Mouse (Mus musculus) cerebellum, postnatal 10 days (tissue): Measurements from ENCODE around the gene Pcif1.
"Not testable (repeated sequence)": the region's sequence is repeated elsewhere in the genome, so short reads cannot be mapped to it uniquely, and the experiment has no call there.

Source experiments
- DNase-seq, 2 experiments: peaks; one replicate each; pipeline ENCODE4 v3.0.0; 2021; ENCODE audit warnings: mixed read lengths in 2 of 2

Gene Pcif1

GRCm38 (mm10) chr2:164879228-164879567 lies at the start of gene Pcif1:
Gene Pcif1 (plus strand): TSS chr2:164879304.
- peak; percentile 98 for DNase-seq

GRCm38 (mm10) chr2:164831029-164831428 lies 48.1 kb upstream of the Pcif1 start:
- no peak for DNase-seq

GRCm38 (mm10) chr2:164832032-164832747 lies 46.9 kb upstream of the Pcif1 start:
- DNase-seq = peak; percentile 76

GRCm38 (mm10) chr2:164832748-164833301 lies 46.3 kb upstream of the Pcif1 start, which contains the start of gene Ctsa:
Gene Ctsa (plus strand): TSS chr2:164832873.
- peak; percentile 81 for DNase-seq

GRCm38 (mm10) chr2:164833314-164833959 lies 45.7 kb upstream of the Pcif1 start, which contains the start of gene Neurl2:
Gene Neurl2 (minus strand): TSS chr2:164833456.
- DNase-seq = peak; percentile 93 to 95

- DNase-seq = no peak
Observed at GRCm38 (mm10) chr2:164834531-164834930, 44.6 kb upstream of the Pcif1 start.

GRCm38 (mm10) chr2:164835164-164835563 lies 43.9 kb upstream of the Pcif1 start:
- DNase-seq = no peak

- no peak for DNase-seq
Observed at GRCm38 (mm10) chr2:164845782-164846181, 33.3 kb upstream of the Pcif1 start.

- no peak for DNase-seq
Observed at GRCm38 (mm10) chr2:164850061-164850460, 29.0 kb upstream of the Pcif1 start.

- DNase-seq = not testable (repeated sequence)
Observed at GRCm38 (mm10) chr2:164855572-164855971, 23.5 kb upstream of the Pcif1 start.

- DNase-seq = peak; percentile 44 to 45
Observed at GRCm38 (mm10) chr2:164856309-164857100, 22.6 kb upstream of the Pcif1 start.

GRCm38 (mm10) chr2:164857101-164857821 lies 21.8 kb upstream of the Pcif1 start, which contains the start of gene Pltp:
Gene Pltp (minus strand): TSS chr2:164857711.
- peak; percentile 61 for DNase-seq

- no peak for DNase-seq
Observed at GRCm38 (mm10) chr2:164857842-164858553, 21.1 kb upstream of the Pcif1 start.

- DNase-seq = no peak
Observed at GRCm38 (mm10) chr2:164859155-164859554, 19.9 kb upstream of the Pcif1 start.

- DNase-seq = no peak
Observed at GRCm38 (mm10) chr2:164859640-164860432, 19.3 kb upstream of the Pcif1 start.

GRCm38 (mm10) chr2:164861094-164861493 lies 18.0 kb upstream of the Pcif1 start:
- DNase-seq = no peak

GRCm38 (mm10) chr2:164862179-164862861 lies 16.8 kb upstream of the Pcif1 start:
- peak; percentile 79 to 87 for DNase-seq

- DNase-seq = not testable (repeated sequence)
Observed at GRCm38 (mm10) chr2:164863411-164863810, 15.7 kb upstream of the Pcif1 start.

- DNase-seq = no peak
Observed at GRCm38 (mm10) chr2:164864593-164864992, 14.5 kb upstream of the Pcif1 start.
